Mouse (Mus musculus): ENCODE measurements at regions not wholly inside any gene's neighbourhood (a gene's known extent, or its start where the extent isn't known, plus 50 kb on each side); places are given as distances from the start of the nearest gene placed in this dataset.

DNA sequence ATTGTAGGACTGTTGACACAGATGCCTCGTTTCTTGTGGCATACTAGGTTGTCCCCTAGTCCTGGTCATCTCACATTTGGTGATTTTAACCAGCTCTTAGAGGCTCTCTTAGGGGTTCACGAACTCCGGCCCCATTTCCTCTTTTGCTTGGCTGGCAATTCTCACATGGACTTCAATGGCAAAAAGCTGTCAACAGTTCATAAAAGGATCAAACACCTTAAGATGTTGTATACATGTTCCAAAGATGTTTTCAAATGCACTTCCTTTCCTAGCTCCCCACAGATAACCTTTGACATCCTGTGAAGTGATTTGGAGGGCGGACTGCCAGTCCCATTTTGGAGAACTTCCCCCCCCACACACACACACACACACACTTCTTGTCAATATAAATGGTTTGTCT lies 153.7 kb upstream of the Rpl34 start:
- TF ChIP-seq CTCF (IDR thresholded peaks at IDR 0.05; ENCODE audit: extremely low read depth, insufficient read length, insufficient replicate concordance, low read depth, low read length) = no peak
- TF ChIP-seq POLR2A (IDR thresholded peaks at IDR 0.05; ENCODE audit: low read depth, low read length) = no peak
